Mouse (Mus musculus) embryo, embryonic 10 days (tissue): ENCODE measurements around the gene Sash3.

ENCODE experiments used
- DNase-seq: peaks from one replicate; pipeline ENCODE4 v3.0.0-alpha.2; 2015; ENCODE audit warnings: low spot score

Gene Sash3

GRCm38 (mm10) chrX:48146262-48146661 is at the start of gene Sash3:
TSS of gene Sash3 (plus strand) at chrX:48146436.
- DNase-seq, result no peak

- DNase-seq, result no peak
Measured at GRCm38 (mm10) chrX:48096580-48096979, 49.7 kb upstream of the Sash3 start.

GRCm38 (mm10) chrX:48098470-48099129 is 47.6 kb upstream of the Sash3 start:
- DNase-seq, result no peak

GRCm38 (mm10) chrX:48099871-48100270 is 46.4 kb upstream of the Sash3 start:
- peak; percentile 12 for DNase-seq

- DNase-seq, result no peak
Measured at GRCm38 (mm10) chrX:48103256-48103655, 43.0 kb upstream of the Sash3 start.

GRCm38 (mm10) chrX:48104736-48105441 is 41.3 kb upstream of the Sash3 start:
- no peak for DNase-seq

- no peak for DNase-seq
Measured at GRCm38 (mm10) chrX:48106226-48106625, 40.0 kb upstream of the Sash3 start.

- DNase-seq, result peak; percentile 55
Measured at GRCm38 (mm10) chrX:48108394-48109315, 37.6 kb upstream of the Sash3 start, which contains the start of gene Xpnpep2. TSS of gene Xpnpep2 (plus strand) at chrX:48108725.

- DNase-seq, result no peak
Measured at GRCm38 (mm10) chrX:48109316-48109655, 37.0 kb upstream of the Sash3 start.

GRCm38 (mm10) chrX:48119294-48119693 is 26.9 kb upstream of the Sash3 start:
- no peak for DNase-seq

GRCm38 (mm10) chrX:48124132-48125071 is 21.8 kb upstream of the Sash3 start:
- DNase-seq, result peak; percentile 73

GRCm38 (mm10) chrX:48126903-48127476 is 19.2 kb upstream of the Sash3 start:
- no peak for DNase-seq

- no peak for DNase-seq
Measured at GRCm38 (mm10) chrX:48127502-48128218, 18.6 kb upstream of the Sash3 start.

- no peak for DNase-seq
Measured at GRCm38 (mm10) chrX:48129167-48129566, 17.1 kb upstream of the Sash3 start.

- DNase-seq, result no peak
Measured at GRCm38 (mm10) chrX:48136935-48137334, 9.3 kb upstream of the Sash3 start.

- DNase-seq, result no peak
Measured at GRCm38 (mm10) chrX:48138011-48138410, 8.2 kb upstream of the Sash3 start.

- peak; percentile 6 for DNase-seq
Measured at GRCm38 (mm10) chrX:48138539-48139275, 7.5 kb upstream of the Sash3 start.

GRCm38 (mm10) chrX:48139368-48140285 is 6.6 kb upstream of the Sash3 start:
- DNase-seq, result peak; percentile 5
